Mouse (Mus musculus) forebrain, embryonic 14.5 days (tissue): ENCODE measurements around the gene Tmtc4. TPM values are rescaled to one million over a fixed set of nuclear protein-coding genes. Genes with fewer than 3 reads are reported as not detected.
A peak's percentile ranks its signal among the peaks of the same experiment; 100 is the strongest.

Experiments
- ATAC-seq: fragments of 200-750 bp; cut with Nextera tagmentation; 2 replicates; pipeline ENCODE4 v1.8.0; 2017; ENCODE audit warnings: mild to moderate bottlenecking, moderate library complexity
- DNase-seq: peaks from one replicate; pipeline ENCODE4 v3.0.0-alpha.2; 2015; ENCODE audit warnings: low spot score
- H3K27ac ChIP-seq: fragments of 300-500 bp; sonication (generic); 2 replicates; pipeline ENCODE4 v1.5.1; 2014; ENCODE audit warnings: low read depth, mild to moderate bottlenecking, control low read depth, low read length, moderate library complexity
- H3K27me3 ChIP-seq: fragments of 300-500 bp; sonication (generic); replicated peaks from 2 replicates; pipeline ENCODE4 v1.6.1; 2014; ENCODE audit warnings: low read length, control low read depth, mixed read lengths; ENCODE audit not compliant: control insufficient read depth, insufficient read depth
- H3K36me3 ChIP-seq: fragments of 300-500 bp; sonication (generic); 2 replicates; pipeline ENCODE4 v1.6.1; 2014; ENCODE audit warnings: low read length, control low read depth; ENCODE audit not compliant: control insufficient read depth, insufficient read depth
- H3K4me1 ChIP-seq: fragments of 300-500 bp; sonication (generic); 2 replicates; pipeline ENCODE4 v1.6.1; 2014; ENCODE audit warnings: antibody characterized with exemption, low read length, control low read depth; ENCODE audit not compliant: control insufficient read depth, insufficient read depth
- H3K4me2 ChIP-seq: fragments of 300-500 bp; sonication (generic); 2 replicates; pipeline ENCODE4 v1.6.1; 2014; ENCODE audit warnings: mild to moderate bottlenecking, control low read depth, low read length
- H3K4me3 ChIP-seq: fragments of 300-500 bp; sonication (generic); 2 replicates; pipeline ENCODE4 v1.5.1; 2014; ENCODE audit warnings: low read depth, low read length, control low read depth
- H3K9ac ChIP-seq: fragments of 300-500 bp; sonication (generic); 2 replicates; pipeline ENCODE4 v1.6.1; 2014; ENCODE audit warnings: mild to moderate bottlenecking, low read length, control low read depth, moderate library complexity
- H3K9me3 ChIP-seq: fragments of 300-500 bp; sonication (generic); replicated peaks from 2 replicates; pipeline ENCODE4 v1.6.1; 2016; ENCODE audit warnings: low read length, control low read depth, mixed read lengths; ENCODE audit not compliant: control insufficient read depth
- WGBS: fragments of 180-500 bp; shearing (Covaris S2); extraction: QIAGEN DNeasy Blood & Tissue Kit; methylation state at CpG from one replicate; pipeline ENCODE4 v1.1.7; 2014; 5-methylcytosine and 5-hydroxymethylcytosine counted together
- polyA plus RNA-seq: library from polyadenylated mRNA; unstranded; fragments of >200 nt; fragmentation: Nextera tagmentation; extraction: Ambion mirVana; gene quantifications from 2 replicates; pipeline ENCODE4 v1.2.1, GENCODE M21; 2014

Gene Tmtc4
- polyA plus RNA-seq, 1 experiment from 2014 or later: 41.5 TPM

DNA sequence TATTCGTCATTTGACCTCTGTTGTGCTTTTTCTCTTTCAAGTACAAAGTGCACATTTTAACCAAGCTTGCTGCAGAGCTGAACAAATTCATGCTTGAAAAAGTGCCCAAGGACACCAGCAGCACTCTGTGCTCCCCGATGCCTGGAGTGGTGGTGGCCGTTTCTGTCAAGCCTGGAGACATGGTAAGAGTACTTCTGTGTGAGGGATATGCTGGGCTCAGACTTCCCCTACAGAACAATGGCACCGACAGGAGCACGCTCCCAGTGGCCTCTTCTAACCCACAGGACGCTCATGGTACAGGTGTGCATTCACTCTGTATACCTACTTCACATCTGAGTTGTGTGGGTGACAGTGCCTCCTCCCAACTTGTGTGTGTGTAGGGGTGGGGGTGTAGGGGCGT lies 107.1 kb downstream of the Tmtc4 start:
- Histone ChIP-seq H3K4me2 (no peak overlapping the region), H3K4me3 (no peak overlapping the region), H3K36me3 (no peaks in the 10 kb centered on the region), H3K9ac (0 out of 2 replicates have a peak overlapping the region, but pooled peaks have one; percentile 17), H3K4me1 (peaks cover 22% of the 10 kb centered on the region; the same call in 1 of the 2 replicates), H3K9me3 (no peaks in the 10 kb centered on the region), H3K27me3 (0 out of 2 replicates have a peak, but pooled peaks cover 5% of the 10 kb centered on the region), H3K27ac (no peak overlapping the region; the same call in 1 of the 2 replicates)
- 63% methylated on average over 7 of the region's 7 CpGs for WGBS
- ATAC-seq (no peak), DNase-seq (no peak)

GRCm38 (mm10) chr14:122876163-122876562 lies 107.7 kb downstream of the Tmtc4 start:
- peak; percentile 91 for ATAC-seq
- no peak overlapping the region for H3K4me2 ChIP-seq
- no peaks in the 10 kb centered on the region for H3K9me3 ChIP-seq
- H3K27me3 ChIP-seq: 0 out of 2 replicates have a peak, but pooled peaks cover 5% of the 10 kb centered on the region
- peak overlapping the region; percentile 45 for H3K9ac ChIP-seq
- peaks cover 19% of the 10 kb centered on the region; the same call in 1 of the 2 replicates for H3K4me1 ChIP-seq
- H3K4me3 ChIP-seq: no peak overlapping the region
- peak overlapping the region; percentile 62; the same call in 1 of the 2 replicates for H3K27ac ChIP-seq
- no peaks in the 10 kb centered on the region for H3K36me3 ChIP-seq
- DNase-seq: peak; percentile 94
- WGBS: 2% methylated on average over 6 of the region's 6 CpGs

DNA sequence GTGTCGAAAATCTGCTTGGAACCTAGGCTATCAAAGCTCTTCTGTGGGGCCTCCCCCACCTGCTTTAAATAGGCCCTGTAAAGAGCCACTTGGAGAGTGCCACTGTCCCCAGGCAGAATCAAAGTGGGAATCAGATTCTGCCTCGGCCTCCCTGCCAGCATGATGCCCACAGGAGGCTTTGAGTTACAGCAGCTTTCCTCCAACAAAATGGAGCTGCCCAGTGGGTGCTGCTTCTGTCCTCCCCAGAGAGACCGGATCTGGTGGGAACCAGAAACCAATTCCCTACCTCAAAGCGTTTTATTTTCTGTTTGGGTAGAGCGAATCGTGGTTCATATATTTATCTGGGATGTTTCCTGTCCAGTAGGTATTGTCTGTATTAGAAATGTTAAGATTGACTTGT lies 108.2 kb downstream of the Tmtc4 start:
- Histone ChIP-seq H3K27ac (peak overlapping the region; percentile 62), H3K4me1 (peaks cover 19% of the 10 kb centered on the region; the same call in 1 of the 2 replicates), H3K36me3 (no peaks in the 10 kb centered on the region), H3K4me2 (no peak overlapping the region), H3K4me3 (no peak overlapping the region), H3K27me3 (0 out of 2 replicates have a peak, but pooled peaks cover 5% of the 10 kb centered on the region), H3K9me3 (no peaks in the 10 kb centered on the region), H3K9ac (peak overlapping the region; percentile 45)
- WGBS: 43% methylated on average over 6 of the region's 6 CpGs
- ATAC-seq: peak; percentile 25; the same call in 1 of the 2 replicates
- DNase-seq: peak; percentile 47

GRCm38 (mm10) chr14:122875056-122875455 lies 108.8 kb downstream of the Tmtc4 start:
- DNase-seq (peak; percentile 41), ATAC-seq (no peak)
- 0 out of 2 replicates have a peak, but pooled peaks cover 5% of the 10 kb centered on the region for H3K27me3 ChIP-seq
- peak overlapping the region; percentile 62 for H3K27ac ChIP-seq
- H3K36me3 ChIP-seq: no peaks in the 10 kb centered on the region
- H3K4me2 ChIP-seq: no peak overlapping the region
- 43% methylated on average over 8 of the region's 8 CpGs for WGBS
- no peaks in the 10 kb centered on the region for H3K9me3 ChIP-seq
- H3K4me1 ChIP-seq: peaks cover 19% of the 10 kb centered on the region; the same call in 1 of the 2 replicates
- peak overlapping the region; percentile 45; the same call in 1 of the 2 replicates for H3K9ac ChIP-seq
- H3K4me3 ChIP-seq: no peak overlapping the region

- 62% methylated on average over 6 of the region's 6 CpGs for WGBS
- DNase-seq (no peak), ATAC-seq (no peak)
- Histone ChIP-seq H3K4me3 (no peak overlapping the region), H3K9me3 (no peaks in the 10 kb centered on the region), H3K4me1 (peaks cover 26% of the 10 kb centered on the region; the same call in 1 of the 2 replicates), H3K27me3 (peaks cover 5% of the 10 kb centered on the region; the same call in 1 of the 2 replicates), H3K36me3 (no peaks in the 10 kb centered on the region), H3K4me2 (no peak overlapping the region), H3K9ac (no peak overlapping the region), H3K27ac (no peak overlapping the region)
These were observed 111.2 kb downstream of the Tmtc4 start for GRCm38 (mm10) chr14:122872612-122873011.

DNA sequence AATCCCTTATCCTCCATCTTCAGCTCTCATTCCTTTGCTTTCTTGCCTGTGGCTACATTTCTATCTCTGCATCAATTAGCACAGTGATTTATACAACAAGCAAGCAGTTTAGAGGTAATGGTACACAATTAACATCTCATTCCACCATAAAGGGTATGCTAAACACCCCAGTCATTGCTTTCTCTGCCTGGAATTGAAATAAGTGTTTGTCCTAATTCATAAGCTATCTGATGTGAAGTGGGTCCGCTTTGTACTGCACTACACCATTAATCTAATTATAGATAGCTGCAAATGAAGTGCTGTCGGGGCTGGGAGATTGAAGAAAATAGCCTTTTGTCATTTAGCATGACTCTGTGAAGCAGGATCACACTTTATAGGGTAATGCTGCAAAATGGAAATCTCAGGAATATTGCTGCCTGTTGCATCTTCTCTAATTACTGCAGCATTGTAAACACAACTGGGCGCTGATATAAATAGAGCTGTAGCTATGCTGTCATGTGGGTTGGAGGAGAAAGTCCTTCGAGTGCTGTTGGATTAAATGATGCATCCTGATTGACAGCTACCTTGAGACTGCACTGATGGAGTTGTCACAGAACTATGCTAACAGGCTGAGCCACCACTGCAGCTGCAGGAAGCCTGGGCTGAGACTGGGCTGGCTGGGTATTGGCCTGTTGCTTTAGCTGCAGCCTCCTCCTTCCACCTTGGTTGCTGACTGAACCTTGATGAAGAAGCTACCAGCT lies 111.8 kb downstream of the Tmtc4 start:
- Histone ChIP-seq H3K36me3 (no peaks in the 10 kb centered on the region), H3K27ac (no peak overlapping the region), H3K4me1 (peaks cover 26% of the 10 kb centered on the region; the same call in 1 of the 2 replicates), H3K4me3 (no peak overlapping the region), H3K4me2 (no peak overlapping the region), H3K9me3 (no peaks in the 10 kb centered on the region), H3K27me3 (peaks cover 5% of the 10 kb centered on the region; the same call in 1 of the 2 replicates), H3K9ac (no peak overlapping the region)
- DNase-seq (peak; percentile 82), ATAC-seq (peak; percentile 80)
- WGBS: 4% methylated on average over 4 of the region's 4 CpGs

DNA sequence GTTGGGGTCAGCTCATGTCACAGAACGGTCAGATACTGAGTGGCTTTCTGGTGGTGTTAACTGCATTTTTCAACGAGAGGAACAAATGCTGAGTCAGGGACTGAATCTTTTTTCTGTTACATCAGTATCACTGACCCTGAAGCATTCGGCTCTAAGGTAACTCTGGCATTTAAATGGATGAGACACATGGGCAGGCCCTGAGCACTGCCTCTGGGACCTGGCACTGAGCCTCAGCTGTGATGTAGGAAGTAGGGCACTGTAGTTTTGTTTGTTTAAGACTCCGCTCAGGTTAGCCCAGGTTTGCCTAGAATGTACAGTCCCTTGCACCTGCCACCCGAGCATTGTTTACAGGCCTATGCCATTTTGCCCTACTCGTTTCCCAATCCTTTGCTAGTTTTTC lies 114.0 kb downstream of the Tmtc4 start:
- WGBS: 75% methylated on average over 6 of the region's 6 CpGs

More for the DNA sequence above, 114.0 kb downstream of the Tmtc4 start:
- peaks cover 9% of the 10 kb centered on the region; the same call in 1 of the 2 replicates for H3K27me3 ChIP-seq
- no peak for DNase-seq
- no peak overlapping the region for H3K4me3 ChIP-seq
- no peak overlapping the region for H3K9ac ChIP-seq
- H3K4me2 ChIP-seq: no peak overlapping the region
- no peaks in the 10 kb centered on the region for H3K9me3 ChIP-seq
- no peak for ATAC-seq
- H3K36me3 ChIP-seq: no peaks in the 10 kb centered on the region
- H3K27ac ChIP-seq: no peak overlapping the region
- peaks cover 17% of the 10 kb centered on the region; the same call in 1 of the 2 replicates for H3K4me1 ChIP-seq
